Mouse (Mus musculus) heart, postnatal 0 days (tissue): ENCODE results near the gene Ndufb10.

Source experiments
- CTCF ChIP-seq: IDR thresholded peaks from 2 replicates; pipeline ENCODE4 v1.5.1; 2016; ENCODE audit warnings: antibody characterized with exemption, control low read depth, low read depth
- EP300 ChIP-seq: IDR thresholded peaks from 2 replicates; pipeline ENCODE4 v1.6.1; 2016; ENCODE audit warnings: antibody characterized with exemption, low read depth

GRCm38 (mm10) chr17:24677500-24678080 lies 46.7 kb downstream of the Ndufb10 start:
- TF ChIP-seq CTCF (no peak), EP300 (no peak)
